Mouse (Mus musculus) forebrain, embryonic 12.5 days (tissue): ENCODE measurements at regions not wholly inside any gene's neighbourhood (a gene's known extent, or its start where the extent isn't known, plus 50 kb on each side); places are given as distances from the start of the nearest gene placed in this dataset.

Experiments
- ATAC-seq: fragments of 200-750 bp; cut with Nextera tagmentation; 2 replicates; pipeline ENCODE4 v1.8.0; 2017; ENCODE audit warnings: moderate TSS enrichment; ENCODE audit not compliant: low FRiP score
- H3K27ac ChIP-seq: fragments of 300-500 bp; sonication (generic); 2 replicates; pipeline ENCODE4 v1.5.1; 2016; ENCODE audit warnings: mild to moderate bottlenecking
- H3K27me3 ChIP-seq: fragments of 300-500 bp; sonication (generic); 2 replicates; pipeline ENCODE4 v1.6.1; 2016; ENCODE audit warnings: mild to moderate bottlenecking
- H3K36me3 ChIP-seq: fragments of 300-500 bp; sonication (generic); replicated peaks from 2 replicates; pipeline ENCODE4 v1.6.1; 2016; ENCODE audit warnings: mild to moderate bottlenecking
- H3K4me1 ChIP-seq: fragments of 300-500 bp; sonication (generic); 2 replicates; pipeline ENCODE4 v1.6.1; 2016
- H3K4me2 ChIP-seq: fragments of 300-500 bp; sonication (generic); 2 replicates; pipeline ENCODE4 v1.6.1; 2016; ENCODE audit warnings: mild to moderate bottlenecking, moderate library complexity
- H3K4me3 ChIP-seq: fragments of 300-500 bp; sonication (generic); replicated peaks from 2 replicates; pipeline ENCODE4 v1.5.1; 2016; ENCODE audit warnings: mild to moderate bottlenecking
- H3K9ac ChIP-seq: fragments of 300-500 bp; sonication (generic); 2 replicates; pipeline ENCODE4 v1.6.1; 2016; ENCODE audit warnings: mild to moderate bottlenecking
- H3K9me3 ChIP-seq: fragments of 300-500 bp; sonication (generic); 2 replicates; pipeline ENCODE4 v1.6.1; 2016
- WGBS: fragments of 180-500 bp; shearing (Covaris S2); methylation state at CpG from one replicate; pipeline ENCODE4 v1.1.7; 2016; 5-methylcytosine and 5-hydroxymethylcytosine counted together

GRCm38 (mm10) chr4:66993740-66994139 lies 166.4 kb downstream of the Tlr4 start:
- Histone ChIP-seq H3K4me3 (no peak overlapping the region), H3K27ac (no peak overlapping the region), H3K36me3 (no peaks in the 10 kb centered on the region), H3K4me2 (no peak overlapping the region), H3K27me3 (no peaks in the 10 kb centered on the region), H3K9me3 (no peaks in the 10 kb centered on the region), H3K4me1 (no peaks in the 10 kb centered on the region), H3K9ac (no peak overlapping the region)
- no peak for ATAC-seq
- 86% methylated on average over 5 of the region's 5 CpGs for WGBS

DNA sequence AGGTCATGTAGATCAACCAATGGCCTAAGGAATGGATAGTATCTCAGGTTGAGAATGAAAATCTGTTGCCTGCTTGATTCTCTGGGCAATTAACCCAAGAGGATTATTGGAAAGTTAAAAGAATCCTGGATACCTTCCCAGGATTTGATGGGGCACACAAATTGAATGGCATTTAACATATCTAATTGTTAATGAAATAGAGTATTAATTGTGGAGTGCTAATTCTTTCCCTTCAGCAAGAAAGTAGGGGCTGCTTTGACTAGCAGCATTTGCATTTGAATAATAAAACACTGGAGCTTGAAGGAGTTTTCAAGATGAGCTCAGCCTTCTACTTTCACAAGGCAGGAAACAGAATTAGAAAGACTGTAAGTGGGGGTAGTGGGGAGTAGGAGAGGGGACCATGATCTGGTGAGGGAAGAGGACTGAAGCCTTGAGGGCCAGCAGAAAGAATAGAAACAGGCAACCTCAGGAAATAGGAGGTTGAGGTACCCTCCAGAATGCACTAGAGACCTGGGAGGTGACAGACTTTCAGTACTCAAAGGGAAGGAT lies 178.9 kb downstream of the Tlr4 start:
- no peaks in the 10 kb centered on the region for H3K36me3 ChIP-seq
- no peak overlapping the region for H3K27ac ChIP-seq
- H3K4me1 ChIP-seq: no peaks in the 10 kb centered on the region
- no peaks in the 10 kb centered on the region for H3K9me3 ChIP-seq
- no peak overlapping the region for H3K4me2 ChIP-seq
- H3K9ac ChIP-seq: no peak overlapping the region
- no peaks in the 10 kb centered on the region for H3K27me3 ChIP-seq
- H3K4me3 ChIP-seq: no peak overlapping the region
- peak; percentile 64; the same call in 1 of the 2 replicates for ATAC-seq

GRCm38 (mm10) chr4:67011682-67012081 lies 184.3 kb downstream of the Tlr4 start:
- Histone ChIP-seq H3K36me3 (no peaks in the 10 kb centered on the region), H3K4me1 (no peaks in the 10 kb centered on the region), H3K9ac (no peak overlapping the region), H3K27me3 (no peaks in the 10 kb centered on the region), H3K4me3 (no peak overlapping the region), H3K27ac (no peak overlapping the region), H3K4me2 (no peak overlapping the region), H3K9me3 (no peaks in the 10 kb centered on the region)
- 64% methylated on average over 3 of the region's 3 CpGs for WGBS
- ATAC-seq: no peak

GRCm38 (mm10) chr4:67044038-67044437 lies 216.7 kb downstream of the Tlr4 start:
- Histone ChIP-seq H3K36me3 (no peaks in the 10 kb centered on the region), H3K9ac (no peak overlapping the region), H3K4me2 (no peak overlapping the region), H3K4me1 (no peaks in the 10 kb centered on the region), H3K27me3 (no peaks in the 10 kb centered on the region), H3K4me3 (no peak overlapping the region), H3K9me3 (no peaks in the 10 kb centered on the region), H3K27ac (no peak overlapping the region)
- WGBS: 75% methylated on average over 3 of the region's 3 CpGs
- no peak for ATAC-seq
